Mouse (Mus musculus): Measurements from ENCODE around the gene Aox2. TPM values are rescaled to one million over a fixed set of nuclear protein-coding genes. Genes with fewer than 3 reads are reported as not detected.
"Not testable (repeated sequence)": the region's sequence is repeated elsewhere in the genome, so short reads cannot be mapped to it uniquely, and the experiment has no call there.

Aox2 gene
- polyA plus RNA-seq, 1 experiment = 0.01 TPM

- 54% methylated on average over 1 of the region's 1 CpGs for WGBS
- DNase-seq (ENCODE audit: low read depth, low spot score) = no peak
Observed at GRCm38 (mm10) chr1:58339901-58340300, 61.8 kb downstream of the Aox2 start.

GRCm38 (mm10) chr1:58341576-58341975 is 63.5 kb downstream of the Aox2 start:
- WGBS = 41% methylated on average over 7 of the region's 7 CpGs
- DNase-seq (ENCODE audit: low read depth, low spot score) = no peak

- no peak for DNase-seq (ENCODE audit: low read depth, low spot score)
- WGBS = 34% methylated on average over 4 of the region's 4 CpGs
Observed at GRCm38 (mm10) chr1:58343861-58344260, 65.7 kb downstream of the Aox2 start.

DNA sequence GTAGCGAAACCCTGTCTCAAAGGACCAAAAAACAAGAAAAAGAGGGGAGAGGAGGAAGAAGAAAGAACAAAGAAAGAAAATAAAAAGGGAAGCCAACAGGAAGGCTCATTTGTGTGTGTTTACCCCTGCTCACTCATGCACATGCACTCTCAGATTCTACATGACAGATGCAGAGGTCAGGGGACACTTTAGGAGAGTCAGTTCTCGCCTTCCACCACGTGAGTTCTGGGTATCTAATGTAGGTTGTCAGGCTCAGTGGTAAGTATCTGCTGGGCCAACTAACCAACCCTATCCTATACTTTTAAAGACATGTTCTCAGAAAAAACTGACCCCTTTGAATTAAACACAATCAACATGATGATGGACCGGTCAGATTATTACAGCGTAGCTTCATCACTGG is 66.4 kb downstream of the Aox2 start:
- WGBS = 88% methylated on average over 5 of the region's 5 CpGs
- no peak for DNase-seq (ENCODE audit: low read depth, low spot score)

GRCm38 (mm10) chr1:58346159-58346558 is 68.0 kb downstream of the Aox2 start:
- 32% methylated on average over 14 of the region's 14 CpGs for WGBS
- DNase-seq (ENCODE audit: low read depth, low spot score) = no peak

DNA sequence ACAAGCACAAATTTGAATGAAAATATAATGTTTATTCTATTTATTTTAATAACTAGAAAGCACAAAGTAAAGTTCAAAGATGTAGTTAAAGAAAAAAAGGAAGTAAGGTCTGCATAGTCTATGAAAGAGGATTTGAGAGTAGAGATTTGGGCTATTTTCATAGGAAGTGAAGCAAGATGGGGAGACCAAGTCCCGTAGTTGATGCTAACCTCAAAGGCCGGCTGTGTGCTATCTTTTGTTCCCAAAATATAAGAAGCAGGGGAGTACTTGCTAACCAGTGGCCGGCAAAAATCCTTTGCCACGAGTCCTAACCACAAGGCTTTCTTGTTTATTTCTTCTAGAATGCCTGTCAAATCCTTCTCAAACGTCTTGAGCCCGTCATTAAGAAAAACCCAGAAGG is 70.6 kb downstream of the Aox2 start:
- 80% methylated on average over 6 of the region's 6 CpGs for WGBS
- DNase-seq (ENCODE audit: low read depth, low spot score) = no peak

DNA sequence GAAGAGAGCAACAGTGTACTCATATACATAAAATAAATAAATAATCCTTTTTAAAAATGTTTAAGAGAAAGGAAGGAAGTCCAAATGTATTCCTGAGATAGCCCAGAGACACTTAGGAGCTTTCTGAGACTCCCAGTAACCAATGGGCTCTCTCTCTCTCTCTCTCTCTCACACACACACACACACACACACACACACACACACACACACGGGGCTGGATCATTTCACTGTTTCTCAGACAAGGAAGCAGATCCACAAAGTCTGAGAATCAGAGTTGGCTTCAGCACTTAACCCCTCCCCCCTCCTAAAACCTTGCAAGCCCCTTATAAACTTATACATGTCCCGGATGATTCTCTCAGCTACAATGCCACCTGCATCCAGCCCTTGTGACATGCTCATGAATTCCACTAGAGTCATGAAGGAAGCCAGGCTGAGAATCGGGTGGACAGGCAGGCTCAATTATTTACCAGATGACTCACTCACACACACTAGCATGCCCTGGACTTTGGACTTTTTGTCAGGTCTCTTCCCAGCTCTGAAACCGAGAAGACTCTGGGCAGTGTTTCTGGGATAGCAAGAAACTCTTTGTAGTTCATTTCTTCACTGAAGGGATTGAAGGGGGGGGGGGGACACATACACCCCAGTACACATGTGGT is 75.2 kb downstream of the Aox2 start:
- WGBS = 5% methylated on average over 4 of the region's 4 CpGs

DNA sequence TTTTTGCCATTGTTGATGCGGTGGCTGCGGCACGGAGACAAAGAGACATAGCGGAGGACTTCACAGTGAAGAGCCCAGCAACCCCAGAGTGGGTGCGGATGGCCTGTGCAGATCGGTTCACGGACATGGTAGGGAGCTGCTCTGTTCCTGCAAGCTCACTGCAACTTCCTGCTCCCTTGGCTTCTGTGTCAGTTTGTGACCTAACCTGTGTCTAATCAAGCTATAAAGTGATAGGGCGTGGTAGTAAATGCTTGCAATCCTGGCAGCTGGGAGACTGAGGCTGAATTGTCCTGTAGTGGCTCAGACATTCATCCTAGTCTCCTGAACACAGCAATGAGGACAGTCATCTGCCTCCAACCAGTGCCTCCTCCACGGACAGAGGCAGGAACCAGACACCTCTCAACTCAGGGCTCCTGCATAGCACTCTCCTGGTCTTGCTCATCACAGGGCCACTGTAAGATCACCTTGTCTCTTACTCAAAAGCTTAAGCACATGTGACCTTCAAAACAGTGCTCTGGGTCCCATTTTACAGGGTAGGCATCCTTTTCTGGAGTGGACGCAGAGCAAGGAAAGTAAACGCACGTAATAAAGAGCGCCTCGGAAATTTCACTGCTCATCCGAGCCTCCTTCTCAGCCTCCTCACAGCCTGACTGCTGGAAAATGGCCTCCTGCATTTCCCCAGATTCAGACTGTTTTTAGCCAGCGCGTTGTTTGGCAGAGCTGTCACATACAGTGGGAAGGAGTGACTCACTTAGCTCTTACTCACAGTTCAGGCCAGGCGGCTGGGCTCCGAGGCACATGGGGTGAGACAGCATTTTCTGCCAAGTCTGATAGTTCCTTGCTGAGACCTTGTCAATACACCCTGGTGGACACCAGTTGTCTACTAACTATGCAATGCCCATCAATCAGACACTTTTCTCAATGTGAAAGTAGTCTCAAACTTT is 81.1 kb downstream of the Aox2 start:
- WGBS = 26% methylated on average over 19 of the region's 19 CpGs

More for the DNA sequence above, 75.2 kb downstream of the Aox2 start:
- DNase-seq (ENCODE audit: low read depth, low spot score) = peak; percentile 88

GRCm38 (mm10) chr1:58362296-58362695 is 84.2 kb downstream of the Aox2 start:
- DNase-seq (ENCODE audit: low read depth, low spot score) = no peak
- WGBS = 65% methylated on average over 4 of the region's 4 CpGs

More for the DNA sequence above, 81.1 kb downstream of the Aox2 start:
- peak; percentile 87 for DNase-seq (ENCODE audit: low read depth, low spot score)

DNA sequence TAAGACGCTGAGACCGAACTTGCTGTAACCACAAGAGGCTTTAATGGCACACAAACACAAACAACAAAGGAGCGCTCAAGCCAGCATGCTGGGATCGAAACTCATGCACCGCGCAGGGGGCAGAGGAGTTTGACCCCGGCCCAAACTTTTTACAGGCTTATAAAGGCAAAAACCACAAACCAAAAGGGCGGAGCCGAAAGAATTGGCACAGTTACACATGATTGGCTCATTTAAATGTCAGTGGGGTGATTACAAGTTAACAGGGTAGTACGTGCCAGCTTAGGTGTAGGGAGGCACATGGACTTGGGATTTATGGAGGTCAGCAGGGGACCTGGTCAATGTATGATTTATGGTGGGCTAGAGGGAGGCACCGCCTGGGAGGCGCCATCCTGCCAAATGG is 86.4 kb downstream of the Aox2 start:
- no peak for DNase-seq (ENCODE audit: low read depth, low spot score)
- 76% methylated on average over 12 of the region's 12 CpGs for WGBS

- 96% methylated on average over 3 of the region's 3 CpGs for WGBS
- DNase-seq (ENCODE audit: low read depth, low spot score) = no peak
Observed at GRCm38 (mm10) chr1:58365829-58366228, 87.7 kb downstream of the Aox2 start.

GRCm38 (mm10) chr1:58366737-58367471 is 88.8 kb downstream of the Aox2 start:
- DNase-seq (ENCODE audit: low read depth, low spot score) = peak; percentile 76
- WGBS = 43% methylated on average over 12 of the region's 12 CpGs

GRCm38 (mm10) chr1:58369716-58370115 is 91.6 kb downstream of the Aox2 start:
- DNase-seq (ENCODE audit: low read depth, low spot score) = no peak
- WGBS = 87% methylated on average over 2 of the region's 2 CpGs

DNA sequence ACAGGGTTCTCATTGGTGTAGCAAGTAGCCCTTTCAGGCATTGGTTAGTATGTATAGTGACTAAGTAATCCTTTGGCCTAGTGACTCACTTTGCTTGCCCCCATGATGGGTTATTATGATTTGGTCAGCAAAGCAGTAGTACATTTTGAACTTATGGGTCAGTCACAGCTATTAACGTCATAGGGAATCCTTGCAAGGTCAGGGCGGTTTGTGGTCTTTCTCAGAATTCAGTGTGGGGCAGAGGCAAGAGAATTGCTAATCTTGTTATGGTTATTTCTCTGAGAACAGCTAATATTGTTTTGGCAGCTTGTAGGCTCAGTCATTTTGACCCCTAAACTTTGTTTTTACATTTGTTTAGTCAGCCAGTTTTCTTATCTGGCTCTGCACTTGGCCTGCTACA is 96.1 kb downstream of the Aox2 start:
- 83% methylated on average over 2 of the region's 2 CpGs for WGBS
- not testable (repeated sequence) for DNase-seq (ENCODE audit: low read depth, low spot score)

- WGBS = 79% methylated on average over 3 of the region's 3 CpGs
Observed at GRCm38 (mm10) chr1:58375574-58376147, 97.5 kb downstream of the Aox2 start.

DNA sequence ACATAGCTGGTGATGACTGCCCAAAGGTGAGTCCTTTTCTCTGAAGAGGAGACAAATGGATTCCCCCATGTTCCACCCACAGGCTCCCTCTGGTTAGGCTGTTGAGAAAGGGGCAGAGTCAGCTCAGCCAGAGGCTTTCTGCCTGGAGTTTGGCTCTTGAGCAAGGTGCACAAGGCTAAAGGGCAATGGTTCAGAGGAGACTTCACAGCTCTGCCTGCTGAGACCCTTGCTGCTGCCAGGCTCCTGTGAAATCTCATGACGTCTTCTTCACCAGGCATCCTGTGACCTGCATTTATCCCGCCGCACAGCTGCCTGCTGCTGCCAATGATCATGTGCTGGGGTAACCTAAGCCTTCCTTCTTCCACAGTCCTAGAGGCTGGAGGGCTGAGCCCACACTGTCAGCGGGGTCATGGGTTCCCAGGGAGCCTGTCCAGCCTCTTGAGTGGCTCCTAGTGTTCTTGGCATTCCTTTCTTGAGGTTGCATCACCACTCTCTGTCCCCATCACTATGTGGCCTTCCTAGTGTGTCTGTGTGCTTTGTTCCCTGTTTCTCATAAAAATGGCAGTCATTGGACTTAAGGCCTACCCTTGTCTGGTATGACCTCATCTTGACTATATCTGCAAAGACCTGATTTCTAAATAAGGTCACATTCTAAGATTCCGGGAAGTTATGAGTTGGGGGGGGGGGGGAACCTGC is 104.6 kb downstream of the Aox2 start:
- DNase-seq (ENCODE audit: low read depth, low spot score) = no peak
- 85% methylated on average over 5 of the region's 5 CpGs for WGBS

More at GRCm38 (mm10) chr1:58375574-58376147, 97.5 kb downstream of the Aox2 start:
- no peak for DNase-seq (ENCODE audit: low read depth, low spot score)

DNA sequence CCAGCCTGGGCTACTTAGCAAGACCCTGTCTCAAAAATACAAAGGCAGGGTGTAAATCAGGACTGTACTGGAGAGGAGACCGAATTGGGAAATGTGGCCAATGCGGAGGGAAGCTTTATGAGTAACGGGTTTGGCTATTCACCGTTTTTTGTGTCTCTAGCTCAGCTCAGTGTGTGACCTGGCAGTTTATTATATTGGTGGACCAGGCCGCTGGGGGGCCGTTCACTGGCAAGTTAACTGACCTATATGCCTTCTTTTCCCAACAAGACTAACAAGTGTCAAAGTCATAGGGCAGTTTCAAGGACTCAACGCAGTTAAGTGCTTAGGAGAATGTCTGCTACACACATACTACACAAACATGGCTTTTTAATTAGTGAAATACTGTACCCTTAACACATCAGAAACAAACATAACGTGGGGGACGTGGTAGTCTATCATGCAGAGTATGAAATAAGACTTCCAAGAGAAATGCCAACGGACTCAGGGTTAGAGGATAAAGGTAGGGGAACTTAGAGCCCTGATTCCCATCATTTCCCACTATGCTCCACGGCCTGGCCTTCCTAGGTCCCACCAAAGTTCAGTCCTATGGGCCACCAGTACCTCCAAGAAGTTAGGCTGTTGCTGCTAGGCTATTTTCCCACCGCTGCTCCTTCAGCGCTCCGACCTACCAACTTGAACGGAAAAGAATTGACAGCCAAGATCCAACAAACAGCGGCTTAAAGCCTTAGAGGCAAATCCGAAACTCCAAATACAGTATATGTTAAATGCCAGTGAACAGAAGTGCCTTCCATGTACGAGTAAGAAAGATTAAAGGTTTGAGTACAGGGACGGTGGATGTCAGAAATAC is 113.5 kb downstream of the Aox2 start:
- no peak for DNase-seq (ENCODE audit: low read depth, low spot score)
- WGBS = 31% methylated on average over 19 of the region's 19 CpGs

DNA sequence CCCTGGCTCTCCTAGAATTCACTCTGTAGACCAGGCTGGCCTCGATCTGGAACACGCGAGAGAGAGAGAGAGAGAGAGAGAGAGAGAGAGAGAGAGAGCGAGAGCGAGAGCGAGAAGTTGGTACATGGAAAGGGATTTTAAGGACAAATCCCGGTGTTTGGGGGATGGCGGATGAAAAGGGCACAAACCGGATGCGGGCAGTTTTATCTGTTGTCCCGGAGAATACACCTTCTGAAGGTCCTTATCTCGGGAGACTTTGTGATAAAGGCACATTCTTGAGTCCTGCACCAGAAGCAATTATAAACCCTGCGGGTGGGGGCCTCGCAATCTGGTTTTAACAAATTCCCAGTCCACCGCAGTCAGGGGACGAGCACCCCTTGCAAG is 114.1 kb downstream of the Aox2 start:
- DNase-seq (ENCODE audit: low read depth, low spot score) = no peak
- WGBS = under 1% methylated on average over 16 of the region's 16 CpGs
